Mouse (Mus musculus) cerebellum, adult 2 months (tissue): ENCODE measurements at regions not wholly inside any gene's neighbourhood (a gene's known extent, or its start where the extent isn't known, plus 50 kb on each side); places are given as distances from the start of the nearest gene placed in this dataset.

Experiments
- CTCF ChIP-seq: fragments of 200-500 bp; IDR thresholded peaks from 2 replicates; pipeline ENCODE4 v1.5.1; 2011; ENCODE audit warnings: low read depth, mild to moderate bottlenecking, control low read depth, low read length, moderate library complexity, borderline replicate concordance; ENCODE audit not compliant: insufficient read depth
- POLR2A ChIP-seq: fragments of 200-500 bp; IDR thresholded peaks from 2 replicates; pipeline ENCODE4 v1.6.1; 2011; ENCODE audit warnings: low read length, control low read depth, borderline replicate concordance; ENCODE audit not compliant: insufficient read depth

- TF ChIP-seq CTCF (no peak), POLR2A (no peak)
Observed at GRCm38 (mm10) chr3:144027134-144027980, 177.7 kb downstream of the Lmo4 start.
